Mouse (Mus musculus) inflammation-experienced regulatory T-cells, adult 6 months (primary cell): ENCODE data around the gene Ly9. TPM values are rescaled to one million over a fixed set of nuclear protein-coding genes. Genes with fewer than 3 reads are reported as not detected.

ENCODE experiments used
- ATAC-seq: one replicate; pipeline ENCODE4 v1.8.0; 2017
- polyA plus RNA-seq, 3 experiments: library from polyadenylated mRNA; unstranded; fragments of 100-300 nt; shearing (Covaris generic); gene quantifications; one replicate each; pipeline ENCODE4 v1.2.1; 2017

Gene Ly9
- polyA plus RNA-seq: 10 to 100 TPM; 58.2 to 92.2 (median 79.1) TPM

DNA sequence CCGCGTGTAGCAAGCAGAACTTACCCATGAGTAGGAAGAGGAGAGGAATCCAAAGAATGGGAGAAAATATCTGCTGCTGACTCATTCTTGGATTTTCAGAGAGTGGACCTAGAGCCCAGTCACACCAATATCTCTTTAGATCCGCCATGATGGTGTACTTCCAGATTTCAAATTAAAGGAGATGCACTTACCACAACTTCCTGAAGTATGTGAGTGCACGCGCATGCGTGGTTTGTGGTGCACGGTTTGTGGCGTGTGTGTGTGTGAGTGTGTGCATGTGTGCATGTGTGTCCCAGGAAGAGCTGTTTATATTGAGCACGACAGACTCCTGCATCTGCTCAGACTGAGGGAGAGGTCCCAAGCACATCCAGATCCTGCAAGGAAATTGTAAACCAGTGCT is at the start of gene Ly9:
Ly9 (minus strand) TSS at position 235 of the 400 bp plus-strand sequence.
- ATAC-seq: peak; percentile 88

DNA sequence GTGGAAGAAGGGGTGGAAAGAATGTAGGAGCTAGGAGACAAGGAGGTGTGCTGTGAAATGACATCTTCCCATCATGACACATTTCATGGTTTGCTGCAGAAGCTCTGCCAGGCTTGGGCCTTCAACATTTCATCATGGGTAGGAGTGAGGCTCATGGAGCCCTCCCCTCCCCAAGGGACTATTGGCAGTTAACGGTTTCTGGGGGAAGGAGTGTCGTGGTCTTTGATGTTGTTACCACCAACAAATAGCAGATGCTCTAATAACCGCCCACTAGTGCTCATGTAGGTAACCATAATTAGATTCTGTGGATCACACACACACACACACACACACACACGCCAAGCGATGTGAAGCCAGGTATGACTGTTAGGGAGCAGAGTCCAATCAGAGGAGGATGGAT is 45.5 kb upstream of the Ly9 start, which contains the start of gene Slamf7:
Slamf7 (minus strand) TSS at position 302 of the 400 bp plus-strand sequence.
- ATAC-seq: no peak

DNA sequence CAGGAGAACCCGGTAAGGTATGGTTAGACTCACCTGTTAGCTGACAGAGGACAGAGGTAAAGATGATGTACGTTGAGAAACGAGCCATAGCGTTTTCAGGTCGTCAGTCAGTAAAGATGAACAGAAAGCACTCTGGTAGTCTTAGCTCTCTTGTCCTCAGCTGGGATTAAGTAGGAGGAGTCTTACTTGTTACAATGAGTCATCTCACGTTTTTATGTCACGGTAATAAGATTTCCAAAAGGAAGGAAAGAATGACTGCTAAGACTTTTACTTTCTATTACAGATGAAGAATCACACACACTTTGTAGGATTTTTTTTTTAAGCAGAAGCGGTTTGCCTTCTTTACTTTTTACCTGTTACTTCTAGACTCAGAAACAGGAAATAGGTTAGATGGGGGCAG is 41.6 kb upstream of the Ly9 start:
- peak; percentile 93 for ATAC-seq

DNA sequence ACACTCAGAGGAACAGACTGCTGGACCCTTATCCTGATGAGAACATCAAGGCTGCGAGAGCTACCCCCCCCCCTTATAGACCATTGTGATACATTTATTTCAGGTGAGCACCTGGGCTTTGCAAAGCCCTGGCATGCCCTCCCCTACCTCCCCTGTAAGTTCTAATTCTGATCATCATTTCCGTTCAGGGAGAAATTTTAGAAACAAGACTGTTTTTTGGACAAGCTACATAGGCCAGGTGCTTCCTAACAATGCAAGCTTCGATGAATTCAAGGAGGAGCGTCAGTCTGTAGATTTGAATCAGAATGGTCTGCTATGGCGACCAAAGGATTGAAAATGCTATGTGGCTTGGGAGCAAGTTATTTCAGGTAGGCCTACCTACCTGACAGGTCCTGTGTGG is 40.5 kb upstream of the Ly9 start:
- ATAC-seq: no peak

DNA sequence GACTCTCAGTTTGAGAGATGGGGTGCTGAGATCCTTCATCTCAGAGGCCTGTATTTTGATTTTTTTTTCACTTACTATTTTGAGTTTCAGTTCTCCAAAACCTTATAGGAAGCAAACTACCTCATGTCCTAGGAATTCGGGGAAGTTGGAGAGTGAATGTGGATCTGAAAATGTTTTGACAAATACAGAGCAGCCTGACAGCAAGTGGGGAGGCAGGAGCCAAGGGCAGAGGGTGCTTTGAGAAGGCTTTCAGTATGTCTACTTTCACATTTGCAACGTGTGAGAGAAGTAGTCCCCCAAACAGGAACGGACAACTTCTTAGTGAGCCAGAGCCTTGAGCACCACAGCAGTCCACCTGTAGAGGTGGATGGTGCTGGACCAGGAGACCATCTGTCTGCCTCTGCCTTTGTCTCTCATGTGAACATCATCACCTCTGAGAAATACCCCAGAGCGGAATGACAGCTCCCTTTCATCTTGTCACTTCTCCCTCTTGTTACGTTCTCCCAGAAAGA is 39.3 kb upstream of the Ly9 start:
- ATAC-seq: no peak

DNA sequence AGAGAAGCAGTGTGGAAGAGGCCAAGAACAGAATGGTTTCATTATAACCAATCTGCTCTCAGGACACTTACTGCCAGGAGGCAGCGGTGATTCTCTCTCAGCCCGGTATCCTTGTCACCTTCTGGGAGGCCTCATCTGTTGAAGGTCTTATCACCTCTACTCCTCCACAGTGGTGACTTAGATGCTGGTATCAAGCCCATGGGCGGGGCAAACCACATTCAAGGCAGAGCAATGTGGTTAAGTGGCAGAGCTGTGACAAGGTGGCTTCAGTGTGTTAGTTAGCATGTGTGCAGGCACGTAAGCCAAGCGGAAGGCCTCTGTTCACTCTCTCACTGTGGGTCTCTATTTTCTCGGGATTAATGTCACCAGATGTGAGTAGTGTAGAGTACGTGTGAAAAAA is 36.4 kb upstream of the Ly9 start:
- ATAC-seq: peak; percentile 91

DNA sequence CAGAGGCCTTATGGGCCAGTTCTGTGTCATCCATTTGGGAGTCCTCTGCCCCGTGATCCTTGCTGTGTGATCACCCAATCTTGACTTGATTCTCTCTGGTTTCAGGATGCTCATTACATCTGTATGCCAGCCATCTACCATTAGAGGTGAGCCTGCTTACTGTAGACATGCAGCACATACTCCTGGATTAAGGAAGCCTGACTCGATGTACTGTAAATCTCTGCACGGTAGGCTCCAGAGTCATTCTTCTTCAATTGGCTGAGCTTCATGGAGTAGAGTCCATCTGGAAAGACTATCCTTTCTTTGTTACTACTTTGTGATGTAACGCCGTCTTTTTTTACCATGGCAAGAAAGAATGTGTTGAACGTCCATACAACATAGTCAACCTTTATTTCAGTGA is 33.6 kb upstream of the Ly9 start:
- ATAC-seq: no peak

DNA sequence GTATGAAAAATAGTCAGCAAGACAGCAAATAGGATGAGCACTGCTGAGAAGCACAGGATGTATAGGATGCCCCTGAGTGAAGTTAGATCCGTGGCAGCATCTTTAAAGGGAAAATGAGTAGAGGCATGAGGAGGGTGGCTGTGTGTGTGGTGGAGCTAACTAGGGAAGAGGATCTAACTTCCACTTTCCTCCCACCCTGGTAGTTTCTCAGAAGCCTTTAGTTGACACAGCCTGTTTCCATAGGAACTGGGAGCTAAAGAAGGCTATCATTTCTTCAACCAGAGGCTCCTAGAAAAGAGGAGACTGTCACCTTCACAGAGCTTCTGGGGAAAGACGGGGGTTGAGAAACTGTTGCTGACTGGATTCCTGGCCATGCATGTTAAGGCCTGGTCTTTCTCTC is 31.5 kb upstream of the Ly9 start:
- ATAC-seq: no peak

DNA sequence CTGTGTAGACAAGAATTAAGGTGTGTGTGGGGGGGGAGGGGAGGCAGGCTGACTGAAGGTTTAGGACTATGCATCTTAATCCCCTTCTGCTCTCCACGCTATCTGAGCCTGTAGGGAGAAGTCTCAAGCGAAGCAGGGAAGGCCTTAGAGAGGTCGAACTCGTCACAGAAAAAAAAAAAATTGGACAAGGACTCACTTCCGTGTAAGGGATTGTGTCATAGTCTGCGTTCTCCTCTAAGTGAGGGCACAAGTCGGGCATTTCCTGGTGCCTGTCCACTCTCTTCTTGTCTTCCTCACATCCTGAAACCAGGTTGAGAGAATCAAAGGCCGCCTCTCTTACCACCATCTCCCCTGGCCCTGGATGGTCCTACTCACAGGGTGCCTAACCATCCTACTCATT is 29.9 kb upstream of the Ly9 start:
- no peak for ATAC-seq

DNA sequence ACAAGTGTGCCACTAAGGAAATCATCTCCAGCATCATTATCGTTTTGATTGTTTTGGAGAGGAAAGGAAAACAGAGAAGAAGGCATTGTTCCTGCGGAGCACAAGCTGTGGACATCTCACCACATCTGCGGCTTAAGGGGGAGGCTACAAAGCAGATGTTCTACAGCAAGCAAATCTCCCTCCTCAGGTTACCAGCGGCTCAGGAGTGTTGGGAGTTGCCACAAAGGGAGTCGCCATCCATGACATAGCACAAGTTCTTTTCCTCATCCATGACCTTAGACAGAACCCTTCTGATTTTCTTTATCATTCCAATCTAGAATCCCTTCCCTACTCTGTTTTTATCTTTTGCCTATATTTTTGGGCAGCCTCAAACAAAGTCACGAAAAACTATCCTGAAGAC is 28.5 kb upstream of the Ly9 start:
- no peak for ATAC-seq

DNA sequence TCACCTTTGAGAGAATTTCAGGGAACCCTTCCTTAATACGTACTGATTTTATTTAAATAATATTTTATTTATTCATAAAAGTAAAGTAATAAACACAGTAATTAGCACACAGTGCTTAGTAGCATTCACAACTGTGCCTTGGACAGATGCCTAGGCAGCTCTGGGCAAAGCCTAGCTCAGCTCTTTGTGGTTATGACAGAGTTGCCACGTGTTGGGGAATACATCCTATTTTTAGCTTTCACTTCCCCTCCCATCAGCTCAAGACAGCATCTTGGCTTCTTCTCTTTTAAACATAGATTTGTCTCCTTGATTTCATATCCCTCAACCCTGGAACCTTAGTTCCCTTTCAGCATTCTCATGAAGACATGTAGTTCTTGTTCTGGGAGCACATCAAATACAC is 24.2 kb upstream of the Ly9 start:
- peak; percentile 58 for ATAC-seq

DNA sequence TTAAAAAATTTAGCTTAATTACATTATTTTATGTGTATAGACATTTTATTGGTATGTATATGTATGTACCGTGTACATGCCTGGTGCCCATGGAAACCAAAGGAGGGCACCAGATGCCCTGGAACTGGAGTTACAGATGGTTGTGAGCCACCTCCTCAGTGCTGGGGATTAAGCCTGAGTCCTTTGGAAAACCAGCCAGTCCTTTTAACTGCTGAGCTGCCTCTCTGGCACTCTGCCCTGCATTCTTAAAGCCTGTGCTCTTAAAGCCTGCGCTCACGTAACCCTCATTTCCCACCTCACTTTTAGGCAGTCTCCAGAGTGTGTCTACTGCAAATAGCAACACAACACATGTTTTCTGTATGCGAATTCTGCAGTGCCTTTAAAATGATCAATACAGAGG is 23.7 kb upstream of the Ly9 start:
- no peak for ATAC-seq

DNA sequence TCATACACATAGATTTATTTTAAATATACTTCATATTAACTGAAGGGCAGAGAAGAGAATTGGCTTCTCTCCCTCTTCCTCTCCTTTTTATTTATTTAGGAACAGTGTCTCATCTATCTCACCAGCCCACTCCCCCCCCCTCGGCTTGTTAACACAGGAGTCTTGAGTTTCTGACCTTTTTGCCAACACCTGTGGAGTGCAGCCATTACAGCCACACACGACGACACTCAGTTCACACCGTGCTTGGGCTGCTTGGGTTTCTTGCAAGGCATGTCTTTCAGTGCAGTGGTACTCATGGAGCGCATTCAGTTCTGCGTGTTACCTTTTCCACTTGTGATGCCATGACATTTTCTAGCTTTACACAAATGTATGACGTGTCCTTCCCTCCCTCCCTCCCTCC is 22.8 kb upstream of the Ly9 start:
- no peak for ATAC-seq

DNA sequence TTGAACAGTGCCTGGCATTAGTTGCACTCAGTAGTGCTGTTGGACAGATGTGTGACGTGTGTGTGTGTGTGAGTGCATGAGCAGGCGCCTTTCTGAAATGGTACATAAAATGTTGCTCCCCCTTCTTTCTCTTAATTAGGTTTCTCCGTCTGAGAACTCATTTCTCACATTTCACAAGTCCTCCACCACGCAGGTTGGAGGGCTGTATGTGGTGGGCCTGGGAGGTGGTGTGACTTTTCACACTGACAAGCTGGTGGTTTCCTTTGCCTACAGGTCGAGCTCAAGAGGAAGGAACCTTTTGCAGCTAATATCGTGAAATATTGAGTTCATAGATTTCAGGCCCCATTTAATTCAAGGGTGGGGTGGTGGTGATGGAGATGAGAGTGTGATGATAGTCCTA is 22.0 kb upstream of the Ly9 start:
- peak; percentile 17 for ATAC-seq

DNA sequence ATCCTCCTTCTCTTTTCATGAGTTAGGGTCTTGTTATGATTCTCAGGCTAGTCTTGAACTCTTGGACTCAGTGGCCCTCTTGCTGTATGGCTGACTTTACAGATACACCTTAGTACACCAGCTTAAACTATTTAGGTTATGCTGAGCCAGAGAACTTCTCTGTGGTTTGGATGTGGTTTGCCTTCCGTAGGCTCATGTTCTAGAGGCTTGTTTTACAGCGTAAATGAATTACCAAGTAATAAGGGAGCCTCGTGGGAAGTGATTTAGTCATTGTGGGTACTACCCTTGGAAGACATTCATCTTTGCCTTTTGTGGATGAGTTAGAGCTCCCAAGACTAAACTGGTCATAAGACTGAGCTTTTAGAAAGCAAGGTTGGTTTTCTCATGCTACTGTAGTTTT is 20.6 kb upstream of the Ly9 start:
- peak; percentile 28 for ATAC-seq

DNA sequence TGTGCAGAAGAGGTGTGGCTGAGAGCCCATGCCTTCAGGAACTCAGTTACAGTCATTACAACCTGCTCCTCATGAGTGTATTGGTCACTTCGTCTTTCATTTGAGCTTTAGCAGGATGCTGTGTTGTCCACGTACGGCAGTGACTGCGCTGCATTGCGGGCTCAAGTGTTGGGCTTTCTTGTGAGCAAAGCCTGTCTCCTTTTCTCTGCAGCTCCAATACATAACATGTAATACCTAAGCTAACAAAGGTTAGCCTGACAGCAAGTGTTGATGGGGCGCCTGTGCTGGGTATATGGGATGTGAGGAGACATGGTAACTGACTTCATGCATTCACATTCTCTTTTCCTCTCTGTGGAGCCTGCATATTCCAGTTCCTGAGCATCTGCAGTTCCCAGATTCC is 12.9 kb upstream of the Ly9 start:
- no peak for ATAC-seq

DNA sequence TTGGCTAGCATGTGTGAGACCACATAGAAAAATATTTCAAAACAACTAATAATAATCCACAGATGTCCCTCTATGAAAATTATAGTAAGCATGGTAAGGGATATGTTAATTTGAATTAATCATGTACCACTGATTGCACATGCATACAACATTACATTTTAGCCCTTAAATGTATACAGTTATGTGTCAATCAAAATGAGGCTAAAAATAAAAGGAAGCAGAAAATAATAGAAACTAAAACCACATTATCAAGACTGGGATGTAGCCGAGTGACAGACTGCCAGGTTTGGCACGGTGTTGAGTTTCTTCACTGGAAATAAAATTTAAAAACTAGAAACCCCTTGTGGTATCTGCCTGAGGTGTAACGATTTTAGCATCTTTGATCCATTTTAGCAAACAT is 12.4 kb upstream of the Ly9 start:
- no peak for ATAC-seq

DNA sequence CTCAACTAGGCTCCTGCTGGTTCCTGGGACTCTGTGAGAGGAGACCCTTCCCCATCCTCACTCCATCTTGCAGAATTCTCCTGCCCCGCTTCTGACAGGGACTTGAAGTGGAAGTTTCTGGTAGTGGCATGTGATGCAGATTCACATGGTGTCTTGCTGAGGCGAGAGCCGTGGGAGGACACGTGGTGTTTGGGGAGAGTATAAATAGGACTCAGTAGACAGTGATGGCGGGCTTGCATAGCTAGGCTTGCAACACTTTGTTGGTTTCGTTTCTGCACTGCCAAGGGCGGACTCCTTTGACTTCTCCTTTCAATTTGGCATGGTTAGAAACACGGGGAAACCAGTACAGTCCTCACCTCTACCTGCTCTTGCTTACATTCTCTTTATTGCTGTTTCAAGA is 11.8 kb upstream of the Ly9 start:
- peak; percentile 72 for ATAC-seq

DNA sequence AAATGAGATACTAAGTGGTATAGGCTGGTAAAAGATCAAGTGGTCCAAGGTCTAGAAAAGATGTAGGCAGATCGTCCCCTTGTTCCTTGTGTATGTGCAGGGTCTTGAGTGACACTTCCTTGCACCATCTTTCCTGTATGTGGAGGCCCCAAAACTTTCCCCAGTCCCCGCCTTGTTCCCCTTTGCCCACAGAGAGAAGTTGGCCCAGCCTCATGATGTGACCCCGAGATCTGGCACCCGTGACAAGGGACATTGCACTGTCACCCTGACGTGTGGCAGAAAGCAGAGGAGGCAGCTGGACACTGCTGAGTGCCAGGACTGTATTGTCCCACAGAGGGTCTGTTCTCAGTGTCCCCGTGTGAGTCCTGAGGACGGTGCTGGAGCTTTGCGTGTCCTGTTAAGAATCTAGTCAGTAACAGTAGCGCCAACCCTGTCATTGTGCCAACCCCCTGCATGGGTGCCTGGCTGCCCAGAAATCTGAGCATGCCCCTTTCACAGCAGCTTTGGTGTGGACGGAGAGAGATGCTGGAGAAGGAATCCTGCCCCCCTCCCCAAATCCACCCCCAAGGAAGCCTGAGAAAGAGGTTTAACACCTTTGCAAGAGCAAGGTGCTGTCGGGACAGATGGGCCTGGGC is 9.8 kb upstream of the Ly9 start:
- ATAC-seq: no peak

DNA sequence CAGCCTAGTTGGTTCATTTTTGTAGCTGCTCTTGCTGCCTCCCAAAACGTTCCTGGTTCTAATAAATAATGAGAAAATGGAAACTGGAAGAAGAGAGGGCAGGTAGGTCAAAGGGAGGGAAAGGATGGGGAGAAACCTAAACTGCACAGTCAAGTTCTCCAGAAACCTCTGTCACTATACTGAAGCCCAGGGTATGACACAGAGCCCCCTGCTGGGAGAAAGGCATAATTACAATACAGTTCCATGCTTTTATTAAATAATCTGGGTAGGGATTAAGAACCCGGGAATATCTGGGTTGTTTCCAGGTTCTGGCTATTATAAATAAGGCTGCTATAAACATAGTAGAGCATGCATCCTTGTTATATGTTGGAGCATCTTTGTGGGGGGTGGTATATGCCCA is 6.8 kb upstream of the Ly9 start:
- ATAC-seq: peak; percentile 39

DNA sequence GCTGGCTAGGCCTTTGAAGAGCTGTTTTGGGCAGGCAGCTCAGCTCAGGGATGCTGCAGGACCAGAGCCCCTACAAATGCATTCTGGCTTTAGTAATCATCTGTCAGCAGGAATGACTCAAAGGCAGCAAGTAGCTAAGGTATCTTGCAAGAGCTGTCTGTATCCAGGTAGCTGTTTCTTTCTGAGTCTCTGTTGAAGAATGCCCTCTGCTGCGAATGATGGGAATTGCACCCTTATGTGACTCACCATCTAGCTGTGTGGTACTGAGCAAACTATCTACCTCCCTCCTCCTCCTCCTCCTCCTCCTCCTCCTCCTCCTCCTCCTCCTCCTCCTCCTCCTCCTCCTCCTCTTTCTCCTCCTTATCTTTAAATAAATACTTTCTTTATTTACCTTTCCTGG is 3.6 kb upstream of the Ly9 start:
- ATAC-seq: no peak

DNA sequence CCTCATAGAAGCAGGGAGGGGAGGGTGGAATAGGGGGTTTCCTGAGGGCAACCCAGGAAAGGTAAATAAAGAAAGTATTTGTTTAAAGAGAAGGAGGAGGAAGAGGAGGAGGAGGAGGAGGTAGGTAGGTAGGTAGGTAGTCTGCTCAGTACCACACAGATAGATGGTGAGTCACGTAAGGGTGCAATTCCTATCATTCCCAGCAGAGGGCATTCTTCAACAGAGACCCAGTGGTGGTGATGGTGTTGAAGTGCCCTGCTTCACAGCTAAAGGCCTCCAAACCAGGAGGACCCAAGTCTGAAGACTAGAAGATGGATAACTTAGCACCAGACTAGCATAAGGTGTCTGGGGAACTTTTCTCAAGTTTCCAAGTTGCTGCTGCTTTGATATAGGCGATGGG is 2.8 kb upstream of the Ly9 start:
- no peak for ATAC-seq

DNA sequence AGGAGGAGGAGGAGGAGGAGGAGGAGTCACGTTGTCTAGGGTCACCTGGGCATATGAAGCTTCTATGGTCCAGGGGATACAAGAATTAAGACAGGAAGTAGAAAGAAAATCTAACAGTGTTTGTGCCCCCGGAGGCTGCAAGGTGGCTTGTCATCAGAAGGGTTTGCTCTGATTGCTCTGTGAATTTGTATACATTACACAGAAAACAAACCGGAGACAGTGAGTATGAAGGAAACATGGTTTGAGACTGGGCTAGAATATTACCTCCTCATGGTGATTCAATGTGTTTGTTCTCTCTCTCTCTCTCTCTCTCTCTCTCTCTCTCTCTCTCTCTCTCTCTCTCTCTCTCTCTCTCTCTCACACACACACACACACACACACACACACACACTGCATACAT is 554 bp downstream of the Ly9 start:
- peak; percentile 26 for ATAC-seq

DNA sequence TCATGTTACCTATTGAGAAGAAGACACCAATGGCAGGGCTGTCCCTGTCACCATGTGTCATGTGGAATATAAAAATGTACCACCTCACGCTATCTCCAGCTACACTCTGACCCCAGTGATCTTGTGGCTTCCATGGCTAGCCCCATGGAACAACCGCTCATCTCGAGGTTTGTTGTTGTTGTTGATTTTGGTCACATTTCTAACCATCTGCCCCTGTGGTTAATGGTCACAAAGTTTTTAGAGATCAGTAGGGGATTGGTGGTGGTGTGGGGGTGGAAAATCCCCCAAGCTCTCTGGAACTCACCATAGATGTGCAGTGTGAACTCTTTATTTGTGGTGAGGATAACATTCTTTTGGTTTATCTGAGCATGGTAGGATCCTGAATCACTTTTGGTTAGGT is 2.5 kb downstream of the Ly9 start:
- ATAC-seq: no peak

DNA sequence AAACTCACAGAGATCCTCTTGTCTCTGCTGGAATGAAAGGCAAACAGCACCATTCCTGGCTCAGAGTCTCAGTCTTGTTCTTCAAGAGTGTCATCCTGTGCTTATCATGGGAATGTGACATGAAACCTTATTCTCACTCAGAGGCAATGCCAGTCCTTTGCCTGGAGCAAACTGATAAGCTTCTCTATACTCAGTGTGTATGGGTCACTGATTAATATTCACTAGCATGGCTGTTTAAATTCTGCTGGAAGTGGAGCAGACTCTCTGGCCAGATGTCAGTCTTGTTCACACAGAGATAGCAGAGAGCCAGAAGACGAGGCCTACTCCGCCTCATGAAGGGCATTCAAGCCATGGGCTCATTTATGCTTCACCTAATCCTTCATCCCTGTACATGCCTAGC is 22.6 kb downstream of the Ly9 start:
- ATAC-seq: no peak
